Comparison of ENCODE assay signal across 10 mouse cellular contexts in the genomic region with DNA sequence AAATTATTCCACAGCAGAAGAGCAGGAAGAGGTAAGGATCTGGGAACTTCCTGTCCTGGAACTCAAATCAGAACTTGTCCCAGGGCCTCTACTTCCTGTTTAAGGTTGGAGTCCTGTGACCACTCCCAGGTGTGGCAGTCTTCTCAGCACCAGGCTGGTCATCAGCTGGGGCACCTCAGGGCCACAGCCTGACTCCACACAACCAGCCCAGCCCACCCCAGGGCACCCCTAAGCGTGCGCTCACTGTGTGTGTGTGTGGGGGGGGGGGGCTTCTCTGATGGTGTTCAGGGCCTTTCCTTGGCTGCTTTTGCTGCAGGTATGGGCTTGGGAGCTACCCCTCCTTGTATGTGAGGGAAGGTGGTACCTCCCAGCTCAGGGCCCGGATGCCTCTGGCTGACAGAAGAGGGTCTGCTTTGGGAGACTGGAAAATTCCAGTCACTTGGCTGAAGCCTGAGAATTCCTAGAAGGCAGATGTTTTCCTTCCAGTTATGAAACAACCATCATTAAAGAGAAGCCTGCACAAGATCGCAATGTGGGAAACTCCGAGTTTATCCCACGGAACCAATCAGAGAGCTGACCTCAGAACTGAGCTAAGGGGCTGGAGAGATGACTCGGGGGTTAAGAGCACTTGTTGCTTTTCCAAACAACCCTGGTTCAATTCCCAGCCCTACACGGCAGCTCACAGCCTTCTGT. TPM values are rescaled to one million over a fixed set of nuclear protein-coding genes. Genes with fewer than 3 reads are reported as not detected.
A peak's percentile ranks its signal among the peaks of the same experiment; 100 is the strongest.
DNase-seq lines count a peak whose midpoint lies in the region; ATAC-seq and TF ChIP-seq lines count a peak whose summit lies in the region.
"Had no signal": no experiment of that assay in that cellular context is flagged by ENCODE, and none has a peak within 500 bp of the region (broad histone marks: within the 10 kb centered on the region; RNA-seq: fewer than 3 reads in every experiment).

No protein-coding gene starts in this region.

- TF ChIP-seq POLR2A in cortical plate, adult 2 months (IDR thresholded peaks at IDR 0.05; ENCODE audit: extremely low read depth, insufficient read depth, low read length), result no peak

- no peaks in the 10 kb centered on the region for H3K36me3 ChIP-seq in heart, embryonic 12.5 days
- H3K36me3 ChIP-seq in megakaryocyte, embryonic 14.5 days (replicated peaks; ENCODE audit: low read length), result peaks cover 28% of the 10 kb centered on the region
- no peaks in the 10 kb centered on the region for H3K36me3 ChIP-seq in hindbrain, embryonic 16.5 days (ENCODE audit: control insufficient read depth, insufficient read depth, low read length)
- no peaks in the 10 kb centered on the region for H3K36me3 ChIP-seq in hindbrain, embryonic 13.5 days
- H3K36me3 ChIP-seq: hindbrain, embryonic 12.5 days had no signal

- ATAC-seq in heart, embryonic 12.5 days (ENCODE audit: insufficient number of reproducible peaks, low FRiP score), result peak; percentile 62; the same call in 1 of the 2 replicates
- ATAC-seq in hindbrain, embryonic 16.5 days, result no peak
- no peak for ATAC-seq in hindbrain, embryonic 13.5 days (ENCODE audit: low FRiP score)

- no peaks in the 10 kb centered on the region for H3K4me1 ChIP-seq in cortical plate, adult 2 months (ENCODE audit: control insufficient read depth, insufficient read depth, low read length)
- peaks cover 16% of the 10 kb centered on the region for H3K4me1 ChIP-seq in heart, embryonic 12.5 days (replicated peaks)
- peaks cover 85% of the 10 kb centered on the region for H3K4me1 ChIP-seq in megakaryocyte, embryonic 14.5 days
- no peaks in the 10 kb centered on the region for H3K4me1 ChIP-seq in hindbrain, embryonic 16.5 days (ENCODE audit: control insufficient read depth, insufficient read depth, low read depth, low read length)
- H3K4me1 ChIP-seq in hindbrain, embryonic 13.5 days (replicated peaks), result peaks cover 9% of the 10 kb centered on the region; the same call in 1 of the 2 replicates

- no peak overlapping the region for H3K4me3 ChIP-seq in cortical plate, adult 2 months (ENCODE audit: insufficient read depth, low read length)
- H3K4me3 ChIP-seq in heart, embryonic 12.5 days, result no peak overlapping the region
- H3K4me3 ChIP-seq in megakaryocyte, embryonic 14.5 days (replicated peaks), result peak overlapping the region; percentile 56
- no peak overlapping the region for H3K4me3 ChIP-seq in hindbrain, embryonic 16.5 days (ENCODE audit: low read length)
- H3K4me3 ChIP-seq in hindbrain, embryonic 13.5 days, result no peak overlapping the region
- H3K4me3 ChIP-seq: hindbrain, embryonic 12.5 days had no signal

- WGBS in heart, embryonic 12.5 days, result 53% methylated on average over 6 of the region's 8 CpGs
- WGBS in hindbrain, embryonic 16.5 days, result 87% methylated on average over 8 of the region's 8 CpGs
- 87% methylated on average over 8 of the region's 8 CpGs for WGBS in hindbrain, embryonic 13.5 days

- no peak overlapping the region for H3K4me2 ChIP-seq in heart, embryonic 12.5 days
- no peak overlapping the region for H3K4me2 ChIP-seq in hindbrain, embryonic 16.5 days (ENCODE audit: low read length)
- H3K4me2 ChIP-seq in hindbrain, embryonic 13.5 days, result no peak overlapping the region
- H3K4me2 ChIP-seq: hindbrain, embryonic 12.5 days had no signal

- no peak for TF ChIP-seq CTCF in cortical plate, adult 2 months (IDR thresholded peaks at IDR 0.05; ENCODE audit: extremely low read depth, insufficient read depth, low read length)

- H3K9me3 ChIP-seq in heart, embryonic 12.5 days (replicated peaks), result no peaks in the 10 kb centered on the region
- H3K9me3 ChIP-seq in megakaryocyte, embryonic 14.5 days, result no peaks in the 10 kb centered on the region
- H3K9me3 ChIP-seq in hindbrain, embryonic 16.5 days (ENCODE audit: control insufficient read depth, low read length), result no peaks in the 10 kb centered on the region
- no peaks in the 10 kb centered on the region for H3K9me3 ChIP-seq in hindbrain, embryonic 13.5 days
- H3K9me3 ChIP-seq: hindbrain, embryonic 12.5 days had no signal

- 0 out of 2 replicates have a peak overlapping the region, but pooled peaks have one; percentile 51 for H3K27ac ChIP-seq in cortical plate, adult 2 months (ENCODE audit: insufficient read depth, low read length)
- H3K27ac ChIP-seq in heart, embryonic 12.5 days (ENCODE audit: poor library complexity, severe bottlenecking), result peak overlapping the region; percentile 30
- no peak overlapping the region for H3K27ac ChIP-seq in hindbrain, embryonic 16.5 days (ENCODE audit: low read depth, low read length)
- no peak overlapping the region for H3K27ac ChIP-seq in hindbrain, embryonic 13.5 days
- H3K27ac ChIP-seq: hindbrain, embryonic 12.5 days; macrophage had no signal

- peaks cover 53% of the 10 kb centered on the region for H3K27me3 ChIP-seq in heart, embryonic 12.5 days (replicated peaks)
- no peaks in the 10 kb centered on the region for H3K27me3 ChIP-seq in megakaryocyte, embryonic 14.5 days (replicated peaks)
- H3K27me3 ChIP-seq in hindbrain, embryonic 16.5 days (replicated peaks; ENCODE audit: control insufficient read depth, insufficient read depth, low read length), result no peaks in the 10 kb centered on the region
- H3K27me3 ChIP-seq in hindbrain, embryonic 13.5 days, result peaks cover 23% of the 10 kb centered on the region

- peak; percentile 32 to 60 for DNase-seq in kidney, postnatal 25 days
- DNase-seq in left cerebral cortex, adult 18-20 months (ENCODE audit: low spot score in 2 of 2), result no peak
- DNase-seq: thymus, postnatal 25 days had no signal

- H3K9ac ChIP-seq in heart, embryonic 12.5 days, result no peak overlapping the region
- no peak overlapping the region for H3K9ac ChIP-seq in hindbrain, embryonic 16.5 days (ENCODE audit: low read depth, low read length)
- H3K9ac ChIP-seq in hindbrain, embryonic 13.5 days, result no peak overlapping the region
- H3K9ac ChIP-seq: hindbrain, embryonic 12.5 days had no signal

RNA-seq across cellular contexts. Expression of gene Ifitm1, which starts 4.6 kb away (rescaled TPM):
- polyA plus RNA-seq in cortical plate, adult 2 months (2012; rRNA removed), result 22.0 and 28.5 TPM in 2 replicates
- 3.0 and 3.1 TPM in 2 replicates for polyA plus RNA-seq in heart, embryonic 12.5 days (2016; fragmentation: Nextera tagmentation; extraction: Ambion mirVana)
- polyA plus RNA-seq in megakaryocyte, embryonic 14.5 days (2012; ENCODE audit: insufficient read depth, low replicate concordance), result 27.5 and 76.2 TPM in 2 replicates
- polyA plus RNA-seq in hindbrain, embryonic 16.5 days (2015; fragmentation: Nextera tagmentation; extraction: Ambion mirVana), result 15.2 and 19.4 TPM in 2 replicates
- 1 to 10 TPM; 2.0 to 3.4 TPM for total RNA-seq in left cerebral cortex, adult 18-20 months (2021)
- 13.4 and 13.6 TPM in 2 replicates for polyA plus RNA-seq in hindbrain, embryonic 13.5 days (2015; fragmentation: Nextera tagmentation; extraction: Ambion mirVana)

RNA-seq across cellular contexts. Expression of gene Ifitm2, which starts 15.8 kb away (rescaled TPM):
- 47.7 and 48.0 TPM in 2 replicates for polyA plus RNA-seq in cortical plate, adult 2 months (2012; rRNA removed)
- 442 and 446 TPM in 2 replicates for polyA plus RNA-seq in heart, embryonic 12.5 days (2016; fragmentation: Nextera tagmentation; extraction: Ambion mirVana)
- 93.8 and 722 TPM in 2 replicates for polyA plus RNA-seq in megakaryocyte, embryonic 14.5 days (2012; ENCODE audit: insufficient read depth, low replicate concordance)
- 182 and 202 TPM in 2 replicates for polyA plus RNA-seq in hindbrain, embryonic 16.5 days (2015; fragmentation: Nextera tagmentation; extraction: Ambion mirVana)
- total RNA-seq in left cerebral cortex, adult 18-20 months (2021), result 10 to 100 TPM; 13.3 to 16.1 TPM
- 211 and 226 TPM in 2 replicates for polyA plus RNA-seq in hindbrain, embryonic 13.5 days (2015; fragmentation: Nextera tagmentation; extraction: Ambion mirVana)

RNA-seq across cellular contexts. Expression of gene Gm45717, which starts 15.9 kb away (rescaled TPM):
- not detected in 2 replicates for polyA plus RNA-seq in cortical plate, adult 2 months (2012; rRNA removed)
- not detected in 2 replicates for polyA plus RNA-seq in heart, embryonic 12.5 days (2016; fragmentation: Nextera tagmentation; extraction: Ambion mirVana)
- not detected in 2 replicates for polyA plus RNA-seq in megakaryocyte, embryonic 14.5 days (2012; ENCODE audit: insufficient read depth, low replicate concordance)
- polyA plus RNA-seq in hindbrain, embryonic 16.5 days (2015; fragmentation: Nextera tagmentation; extraction: Ambion mirVana), result not detected in 2 replicates
- not detected for total RNA-seq in left cerebral cortex, adult 18-20 months (2021)
- polyA plus RNA-seq in hindbrain, embryonic 13.5 days (2015; fragmentation: Nextera tagmentation; extraction: Ambion mirVana), result not detected in 2 replicates
- polyA plus RNA-seq: macrophage had no signal

RNA-seq across cellular contexts. Expression of gene Ifitm5, which starts 21.5 kb away (rescaled TPM):
- polyA plus RNA-seq in cortical plate, adult 2 months (2012; rRNA removed), result 0.15 TPM in 1 of 2 replicates, not detected in the other
- 1.8 and 2.0 TPM in 2 replicates for polyA plus RNA-seq in heart, embryonic 12.5 days (2016; fragmentation: Nextera tagmentation; extraction: Ambion mirVana)
- polyA plus RNA-seq in megakaryocyte, embryonic 14.5 days (2012; ENCODE audit: insufficient read depth, low replicate concordance), result not detected in 2 replicates
- polyA plus RNA-seq in hindbrain, embryonic 16.5 days (2015; fragmentation: Nextera tagmentation; extraction: Ambion mirVana), result 0.49 and 1.7 TPM in 2 replicates
- not detected for total RNA-seq in left cerebral cortex, adult 18-20 months (2021)
- polyA plus RNA-seq in hindbrain, embryonic 13.5 days (2015; fragmentation: Nextera tagmentation; extraction: Ambion mirVana), result 0.36 and 1.7 TPM in 2 replicates

RNA-seq across cellular contexts. Expression of gene Pgghg, which starts 30.4 kb away (rescaled TPM):
- 8.0 and 8.5 TPM in 2 replicates for polyA plus RNA-seq in cortical plate, adult 2 months (2012; rRNA removed)
- 13.7 and 13.9 TPM in 2 replicates for polyA plus RNA-seq in heart, embryonic 12.5 days (2016; fragmentation: Nextera tagmentation; extraction: Ambion mirVana)
- 6.6 and 7.4 TPM in 2 replicates for polyA plus RNA-seq in megakaryocyte, embryonic 14.5 days (2012; ENCODE audit: insufficient read depth, low replicate concordance)
- 8.3 and 10.4 TPM in 2 replicates for polyA plus RNA-seq in hindbrain, embryonic 16.5 days (2015; fragmentation: Nextera tagmentation; extraction: Ambion mirVana)
- 1 to 10 TPM; 4.4 to 6.7 TPM for total RNA-seq in left cerebral cortex, adult 18-20 months (2021)
- polyA plus RNA-seq in hindbrain, embryonic 13.5 days (2015; fragmentation: Nextera tagmentation; extraction: Ambion mirVana), result 8.8 and 10.4 TPM in 2 replicates

Comparison
In these comparisons a context has a peak if more than half of its experiments do, and no peak if none do; other contexts are left out.
1. H3K27ac ChIP-seq: peak in cortical plate, adult 2 months (single experiment) and heart, embryonic 12.5 days (single experiment); none in hindbrain, embryonic 16.5 days (single experiment) and hindbrain, embryonic 13.5 days (single experiment).
2. DNase-seq: peak in kidney, postnatal 25 days (2 of 2); none in left cerebral cortex, adult 18-20 months (0 of 2).